Mouse (Mus musculus): ENCODE data around the gene Ptrh2. TPM values are rescaled to one million over a fixed set of nuclear protein-coding genes. Genes with fewer than 3 reads are reported as not detected.

The Ptrh2 gene
- total and polyA plus RNA-seq, 3 experiments, result 29.8 to 54.5 (median 34.7) TPM

GRCm38 (mm10) chr11:86691482-86691881, 7.7 kb downstream of the Ptrh2 start:
- peak overlapping the region; percentile 93 for H3K27ac ChIP-seq (ENCODE audit: insufficient read depth, low read depth)

DNA sequence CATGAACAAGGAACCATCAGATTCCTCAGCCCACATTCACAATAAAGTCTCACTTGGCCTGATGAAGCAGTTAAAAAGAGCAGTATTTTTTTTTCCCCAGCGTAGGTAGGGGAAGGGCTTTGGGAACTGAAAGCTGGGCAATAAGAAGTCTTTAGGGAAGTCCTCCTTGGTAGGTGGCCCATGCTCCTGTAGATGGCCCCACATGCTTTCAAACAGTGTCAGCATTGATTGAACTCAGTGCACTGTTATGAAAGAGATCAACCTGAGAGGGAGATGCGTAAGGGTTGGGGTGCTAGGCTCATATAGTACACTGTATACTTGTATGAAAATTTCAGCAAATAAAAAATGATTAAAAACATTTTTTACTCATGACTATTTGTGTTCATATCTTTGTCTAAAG, 8.2 kb downstream of the Ptrh2 start:
- no peak overlapping the region for H3K4me3 ChIP-seq (replicated peaks in 1 of 3; ENCODE audit: low read depth in 2 of 3, low read length in 2 of 3, poor library complexity in 1 of 3)
- peak overlapping the region; percentile 67 for H3K9ac ChIP-seq (ENCODE audit: insufficient read depth, low read depth)
- H3K4me2 ChIP-seq (ENCODE audit: insufficient read depth, low read depth, poor library complexity, severe bottlenecking), result no peak overlapping the region
- H3K9me3 ChIP-seq (replicated peaks; ENCODE audit: low read length), result no peaks in the 10 kb centered on the region
- in situ Hi-C loops (cut with MboI; ENCODE audit: low pct_ligation_motif_present, low pct_unique_long_range_greater_than_20kb, low sequenced_read_pairs), result loop anchor here (10.0 kb wide), 1 partner anchor 143 kb away; no protein-coding TSS in a partner anchor
- peaks cover 3 to 23% of the 10 kb centered on the region in 2 experiments; a peak in 3 of 4 replicates for H3K4me1 ChIP-seq (ENCODE audit: control insufficient read depth in 1 of 2, insufficient read depth in 2 of 2)
- dilution Hi-C loops (cut with MboI; ENCODE audit: extremely low pct_ligation_motif_present, extremely low pct_unique_long_range_greater_than_20kb, low sequenced_read_pairs), result no loop called here
- no peak for TF ChIP-seq IRF4 (IDR thresholded peaks at IDR 0.05; ENCODE audit: low read depth, low read length)
- TF ChIP-seq TBP (conservative IDR thresholded peaks at IDR 0.05; ENCODE audit: low read depth, low read length), result no peak
- no peak for TF ChIP-seq USF2 (conservative IDR thresholded peaks at IDR 0.05; ENCODE audit: low read depth, low read length)
- TF ChIP-seq SIN3A (IDR thresholded peaks at IDR 0.05; ENCODE audit: low read length), result no peak
- no peak for TF ChIP-seq ZKSCAN1 (IDR thresholded peaks at IDR 0.05; ENCODE audit: borderline replicate concordance, low read depth, low read length)
- peak; percentile 34; the same call in 1 of the 2 replicates for TF ChIP-seq POLR2A (IDR thresholded peaks at IDR 0.05; ENCODE audit: low read depth, low read length)
- TF ChIP-seq CHD2 (IDR thresholded peaks at IDR 0.05; ENCODE audit: low read length), result no peak
- TF ChIP-seq PAX5 (IDR thresholded peaks at IDR 0.05; ENCODE audit: low read length), result no peak
- TF ChIP-seq UBTF (IDR thresholded peaks at IDR 0.05; ENCODE audit: low read depth, low read length), result no peak
- TF ChIP-seq POLR2AphosphoS2 (IDR thresholded peaks at IDR 0.05; ENCODE audit: low read depth, low read length), result peak; percentile 12; the same call in 1 of the 2 replicates
- H3K27ac ChIP-seq (ENCODE audit: insufficient read depth, low read depth), result peak overlapping the region; percentile 93
- H3K36me3 ChIP-seq (replicated peaks in 1 of 2; ENCODE audit: control insufficient read depth in 1 of 2, insufficient read depth in 1 of 2, low read length in 1 of 2), result peaks cover 54 to 92% of the 10 kb centered on the region in 2 experiments
- DNase-seq (ENCODE audit: extremely low read depth), result no peak
- no peaks in the 10 kb centered on the region for H3K27me3 ChIP-seq (replicated peaks)
- H3K79me2 ChIP-seq (replicated peaks; ENCODE audit: control insufficient read depth, extremely low read depth, insufficient read depth, poor library complexity, severe bottlenecking), result peaks cover 44% of the 10 kb centered on the region

More at GRCm38 (mm10) chr11:86691482-86691881, 7.7 kb downstream of the Ptrh2 start:
- Histone ChIP-seq H3K9ac (ENCODE audit: insufficient read depth, low read depth) (peak overlapping the region; percentile 67), H3K9me3 (replicated peaks; ENCODE audit: low read length) (no peaks in the 10 kb centered on the region), H3K79me2 (replicated peaks; ENCODE audit: control insufficient read depth, extremely low read depth, insufficient read depth, poor library complexity, severe bottlenecking) (peaks cover 47% of the 10 kb centered on the region), H3K4me1 (ENCODE audit: control insufficient read depth in 1 of 2, insufficient read depth in 2 of 2) (peaks cover 3 to 27% of the 10 kb centered on the region in 2 experiments; a peak in 3 of 4 replicates), H3K4me2 (ENCODE audit: insufficient read depth, low read depth, poor library complexity, severe bottlenecking) (no peak overlapping the region), H3K36me3 (replicated peaks in 1 of 2; ENCODE audit: control insufficient read depth in 1 of 2, insufficient read depth in 1 of 2, low read length in 1 of 2) (peaks cover 51 to 91% of the 10 kb centered on the region in 2 experiments), H3K4me3 (replicated peaks in 1 of 3; ENCODE audit: low read depth in 2 of 3, low read length in 2 of 3, poor library complexity in 1 of 3) (no peak overlapping the region), H3K27me3 (replicated peaks) (no peaks in the 10 kb centered on the region)
- no peak for DNase-seq (ENCODE audit: extremely low read depth)
- TF ChIP-seq ZC3H11A (IDR thresholded peaks at IDR 0.05; ENCODE audit: low read depth, low read length), result no peak
- dilution Hi-C loops (cut with MboI; ENCODE audit: extremely low pct_ligation_motif_present, extremely low pct_unique_long_range_greater_than_20kb, low sequenced_read_pairs), result no loop called here
- in situ Hi-C loops (cut with MboI; ENCODE audit: low pct_ligation_motif_present, low pct_unique_long_range_greater_than_20kb, low sequenced_read_pairs), result loop anchor here (10.0 kb wide), 1 partner anchor 143 kb away; no protein-coding TSS in a partner anchor

DNA sequence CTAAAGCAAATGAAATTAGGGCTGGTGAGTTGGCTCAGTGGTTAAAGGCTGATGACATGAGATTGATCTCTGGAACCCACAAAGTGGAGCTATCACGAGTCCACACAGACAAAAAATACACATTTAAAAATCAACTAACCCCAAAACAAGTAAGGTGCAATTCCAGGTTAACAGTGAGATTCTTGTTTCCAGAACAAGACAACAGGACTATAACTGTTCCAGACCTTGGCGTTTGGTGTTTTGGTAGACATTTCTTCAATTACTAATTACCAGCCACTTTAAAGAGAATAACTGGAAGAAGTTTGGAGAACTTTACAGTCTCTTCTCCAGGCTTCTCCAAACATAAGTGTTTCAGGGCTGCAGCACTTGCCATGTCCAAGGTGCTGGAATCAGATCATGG, 8.8 kb downstream of the Ptrh2 start:
- Histone ChIP-seq H3K36me3 (replicated peaks in 1 of 2; ENCODE audit: control insufficient read depth in 1 of 2, insufficient read depth in 1 of 2, low read length in 1 of 2) (peaks cover 60 to 92% of the 10 kb centered on the region in 2 experiments), H3K4me3 (replicated peaks in 1 of 3; ENCODE audit: low read depth in 2 of 3, low read length in 2 of 3, poor library complexity in 1 of 3) (no peak overlapping the region), H3K4me2 (ENCODE audit: insufficient read depth, low read depth, poor library complexity, severe bottlenecking) (no peak overlapping the region), H3K27me3 (replicated peaks) (no peaks in the 10 kb centered on the region), H3K27ac (ENCODE audit: insufficient read depth, low read depth) (peak overlapping the region; percentile 72), H3K9ac (ENCODE audit: insufficient read depth, low read depth) (peak overlapping the region; percentile 67; the same call in 1 of the 2 replicates), H3K79me2 (replicated peaks; ENCODE audit: control insufficient read depth, extremely low read depth, insufficient read depth, poor library complexity, severe bottlenecking) (peaks cover 38% of the 10 kb centered on the region), H3K4me1 (ENCODE audit: control insufficient read depth in 1 of 2, insufficient read depth in 2 of 2) (peaks cover 3 to 17% of the 10 kb centered on the region in 2 experiments; a peak in 2 of 4 replicates), H3K9me3 (replicated peaks; ENCODE audit: low read length) (no peaks in the 10 kb centered on the region)
- in situ Hi-C loops (cut with MboI; ENCODE audit: low pct_ligation_motif_present, low pct_unique_long_range_greater_than_20kb, low sequenced_read_pairs) (loop anchor here (10.0 kb wide), 1 partner anchor 142 kb away; no protein-coding TSS in a partner anchor), dilution Hi-C loops (cut with MboI; ENCODE audit: extremely low pct_ligation_motif_present, extremely low pct_unique_long_range_greater_than_20kb, low sequenced_read_pairs) (no loop called here)
- TF ChIP-seq MXI1 (IDR thresholded peaks at IDR 0.05; ENCODE audit: low read depth, low read length) (no peak), RCOR1 (conservative IDR thresholded peaks at IDR 0.05; ENCODE audit: low read depth, low read length) (no peak), BHLHE40 (IDR thresholded peaks at IDR 0.05; ENCODE audit: low read depth, low read length) (no peak), MAZ (IDR thresholded peaks at IDR 0.05; ENCODE audit: low read depth, low read length) (no peak), NELFE (IDR thresholded peaks at IDR 0.05; ENCODE audit: low read depth, low read length) (no peak), USF2 (conservative IDR thresholded peaks at IDR 0.05; ENCODE audit: low read depth, low read length) (no peak), E2F4 (IDR thresholded peaks at IDR 0.05; ENCODE audit: insufficient replicate concordance, low read depth, low read length) (no peak), SMC3 (IDR thresholded peaks at IDR 0.05; ENCODE audit: low read depth, low read length) (no peak), ZNF384 (IDR thresholded peaks at IDR 0.05; ENCODE audit: low read depth, low read length) (no peak), RAD21 (IDR thresholded peaks at IDR 0.05; ENCODE audit: low read depth, low read length) (no peak), EP300 (IDR thresholded peaks at IDR 0.05; ENCODE audit: low read length) (no peak), USF1 (IDR thresholded peaks at IDR 0.05; ENCODE audit: low read depth, low read length) (no peak), POLR2A (IDR thresholded peaks at IDR 0.05; ENCODE audit: low read depth, low read length) (no peak), SIN3A (IDR thresholded peaks at IDR 0.05; ENCODE audit: low read length) (no peak), HCFC1 (IDR thresholded peaks at IDR 0.05; ENCODE audit: low read depth, low read length) (no peak)
- DNase-seq (ENCODE audit: extremely low read depth), result no peak

All from CH12.LX (cell line).